Mouse (Mus musculus): ENCODE measurements at regions not wholly inside any gene's neighbourhood (a gene's known extent, or its start where the extent isn't known, plus 50 kb on each side); places are given as distances from the start of the nearest gene placed in this dataset. TPM values are rescaled to one million over a fixed set of nuclear protein-coding genes. Genes with fewer than 3 reads are reported as not detected.

DNA sequence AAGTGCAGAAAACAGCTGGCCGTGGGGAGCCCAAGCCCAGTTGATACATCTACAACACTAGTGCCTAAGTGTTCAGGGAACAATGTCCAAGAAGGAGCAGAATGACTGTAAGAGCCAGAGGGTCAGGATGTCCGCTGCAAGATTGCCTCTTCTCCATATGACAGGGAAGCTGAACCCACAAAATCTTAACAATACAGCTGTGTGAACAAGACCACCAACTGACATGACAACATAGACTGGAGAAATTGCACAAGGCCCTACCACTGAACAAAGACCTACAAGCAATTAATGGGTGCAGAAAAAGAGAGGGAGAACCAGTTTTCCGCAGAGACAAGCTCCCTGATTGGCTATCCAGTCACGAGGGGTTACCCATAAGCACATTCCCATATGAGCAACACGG, 80.2 kb upstream of the Ccdc54 start:
- Histone ChIP-seq H3K27me3 (replicated peaks; ENCODE audit: control insufficient read depth, insufficient read depth, low read length) (no peaks in the 10 kb centered on the region), H3K4me3 (ENCODE audit: low read depth, low read length) (no peak overlapping the region), H3K9me3 (ENCODE audit: control insufficient read depth) (no peaks in the 10 kb centered on the region), H3K4me2 (replicated peaks; ENCODE audit: low read depth) (no peak overlapping the region), H3K36me3 (ENCODE audit: control insufficient read depth, insufficient read depth) (no peaks in the 10 kb centered on the region), H3K27ac (ENCODE audit: low read depth, low read length) (no peak overlapping the region), H3K4me1 (replicated peaks; ENCODE audit: control insufficient read depth, insufficient read depth, low read length) (no peaks in the 10 kb centered on the region), H3K9ac (ENCODE audit: low read depth, low read length) (no peak overlapping the region)
- WGBS: 88% methylated on average over 5 of the region's 5 CpGs
- ATAC-seq: no peak
- TF ChIP-seq CTCF (IDR thresholded peaks at IDR 0.05; ENCODE audit: low read depth): no peak

DNA sequence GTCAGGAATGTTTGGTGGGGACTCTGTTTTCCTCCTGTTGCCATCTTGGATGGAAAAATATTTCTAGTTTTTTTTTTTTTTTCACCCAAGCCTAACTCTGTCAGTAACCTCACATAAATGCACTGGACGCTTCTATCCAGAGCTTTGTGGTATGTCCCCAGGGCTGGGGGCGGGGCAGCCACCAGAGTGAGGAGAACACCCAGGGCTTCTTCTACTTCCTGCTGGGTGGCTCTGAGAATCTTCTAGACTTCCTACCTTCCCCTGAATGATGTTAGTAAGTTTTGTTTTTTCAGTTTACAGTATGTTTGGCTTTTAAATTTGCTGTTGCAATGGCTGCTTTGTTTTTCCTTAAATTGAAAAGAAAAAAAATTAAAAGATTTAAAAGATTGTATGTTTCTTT, 73.3 kb upstream of the Ccdc54 start:
- Histone ChIP-seq H3K27me3 (replicated peaks; ENCODE audit: control insufficient read depth, insufficient read depth, low read length) (no peaks in the 10 kb centered on the region), H3K4me2 (replicated peaks; ENCODE audit: low read depth) (no peak overlapping the region), H3K9me3 (ENCODE audit: control insufficient read depth) (no peaks in the 10 kb centered on the region), H3K27ac (ENCODE audit: low read depth, low read length) (no peak overlapping the region), H3K36me3 (ENCODE audit: control insufficient read depth, insufficient read depth) (no peaks in the 10 kb centered on the region), H3K4me3 (ENCODE audit: low read depth, low read length) (no peak overlapping the region), H3K9ac (ENCODE audit: low read depth, low read length) (no peak overlapping the region), H3K4me1 (replicated peaks; ENCODE audit: control insufficient read depth, insufficient read depth, low read length) (no peaks in the 10 kb centered on the region)
- no peak for ATAC-seq
- WGBS: 58% methylated on average over 2 of the region's 2 CpGs
- no peak for TF ChIP-seq CTCF (IDR thresholded peaks at IDR 0.05; ENCODE audit: low read depth)

Small RNAs in the stretch of these regions (microRNA-seq; reads per million reads assigned to microRNA genes)
- not detected for gene Mir6363

Measured in intestine, postnatal 0 days (tissue).